Mouse (Mus musculus) kidney, embryonic 14.5 days (tissue): ENCODE results near the gene Mttp. TPM values are rescaled to one million over a fixed set of nuclear protein-coding genes. Genes with fewer than 3 reads are reported as not detected.

Source experiments
- ATAC-seq: fragments of 200-750 bp; cut with Nextera tagmentation; 2 replicates; pipeline ENCODE4 v1.8.0; 2017; ENCODE audit warnings: moderate number of reproducible peaks, mild to moderate bottlenecking, moderate TSS enrichment, moderate library complexity; ENCODE audit not compliant: low FRiP score, low TSS enrichment
- H3K27ac ChIP-seq: fragments of 300-500 bp; sonication (generic); 2 replicates; pipeline ENCODE4 v1.5.1; 2014; ENCODE audit warnings: low read depth, mild to moderate bottlenecking, low read length, moderate library complexity, mixed read lengths
- H3K27me3 ChIP-seq: fragments of 300-500 bp; sonication (generic); 2 replicates; pipeline ENCODE4 v1.6.1; 2014; ENCODE audit warnings: mild to moderate bottlenecking, low read length; ENCODE audit not compliant: control insufficient read depth, insufficient read depth
- H3K36me3 ChIP-seq: fragments of 300-500 bp; sonication (generic); 2 replicates; pipeline ENCODE4 v1.6.1; 2014; ENCODE audit warnings: low read length, mixed read lengths; ENCODE audit not compliant: control insufficient read depth, insufficient read depth
- H3K4me1 ChIP-seq: fragments of 300-500 bp; sonication (generic); 2 replicates; pipeline ENCODE4 v1.6.1; 2014; ENCODE audit warnings: low read length, mixed read lengths; ENCODE audit not compliant: control insufficient read depth, insufficient read depth
- H3K4me2 ChIP-seq: fragments of 300-500 bp; sonication (generic); replicated peaks from 2 replicates; pipeline ENCODE4 v1.6.1; 2014; ENCODE audit warnings: low read depth, mild to moderate bottlenecking, low read length
- H3K4me3 ChIP-seq: fragments of 300-500 bp; sonication (generic); 2 replicates; pipeline ENCODE4 v1.5.1; 2014; ENCODE audit warnings: mild to moderate bottlenecking, low read length
- H3K9ac ChIP-seq: fragments of 300-500 bp; sonication (generic); 2 replicates; pipeline ENCODE4 v1.6.1; 2014; ENCODE audit warnings: low read depth, mild to moderate bottlenecking, low read length, moderate library complexity
- H3K9me3 ChIP-seq: fragments of 300-500 bp; sonication (generic); 2 replicates; pipeline ENCODE4 v1.6.1; 2016; ENCODE audit warnings: low read length; ENCODE audit not compliant: control insufficient read depth
- WGBS: fragments of 180-500 bp; shearing (Covaris S2); extraction: QIAGEN DNeasy Blood & Tissue Kit; methylation state at CpG from one replicate; pipeline ENCODE4 v1.1.7; 2014; 5-methylcytosine and 5-hydroxymethylcytosine counted together
- polyA plus RNA-seq: library from polyadenylated mRNA; unstranded; fragments of >200 nt; fragmentation: Nextera tagmentation; extraction: Ambion mirVana; gene quantifications from 2 replicates; pipeline ENCODE4 v1.2.1, GENCODE M21; 2014

The Mttp gene
- polyA plus RNA-seq, 1 experiment from 2014 or later, result 7.6 TPM

- no peaks in the 10 kb centered on the region for H3K27me3 ChIP-seq
- no peak for ATAC-seq
- H3K9ac ChIP-seq, result no peak overlapping the region
- H3K4me1 ChIP-seq, result peaks cover 8% of the 10 kb centered on the region; the same call in 1 of the 2 replicates
- no peaks in the 10 kb centered on the region for H3K36me3 ChIP-seq
- WGBS, result 63% methylated on average over 10 of the region's 10 CpGs
- no peak overlapping the region for H3K4me2 ChIP-seq
- H3K9me3 ChIP-seq, result no peaks in the 10 kb centered on the region
- H3K4me3 ChIP-seq, result no peak overlapping the region
- no peak overlapping the region for H3K27ac ChIP-seq
Observed at GRCm38 (mm10) chr3:138123842-138124241, 20.9 kb downstream of the Mttp start.

- no peaks in the 10 kb centered on the region for H3K9me3 ChIP-seq
- no peaks in the 10 kb centered on the region for H3K27me3 ChIP-seq
- peaks cover 10% of the 10 kb centered on the region; the same call in 1 of the 2 replicates for H3K4me1 ChIP-seq
- 94% methylated on average over 2 of the region's 2 CpGs for WGBS
- H3K4me2 ChIP-seq, result no peak overlapping the region
- no peak overlapping the region for H3K4me3 ChIP-seq
- no peak for ATAC-seq
- H3K36me3 ChIP-seq, result no peaks in the 10 kb centered on the region
- no peak overlapping the region for H3K9ac ChIP-seq
- no peak overlapping the region for H3K27ac ChIP-seq
Observed at GRCm38 (mm10) chr3:138121461-138121860, 23.3 kb downstream of the Mttp start.

GRCm38 (mm10) chr3:138119444-138120105 is 25.2 kb downstream of the Mttp start:
- H3K27ac ChIP-seq, result no peak overlapping the region
- no peaks in the 10 kb centered on the region for H3K27me3 ChIP-seq
- H3K4me1 ChIP-seq, result 0 out of 2 replicates have a peak, but pooled peaks cover 3% of the 10 kb centered on the region
- H3K36me3 ChIP-seq, result no peaks in the 10 kb centered on the region
- H3K4me3 ChIP-seq, result no peak overlapping the region
- WGBS, result 90% methylated on average over 16 of the region's 16 CpGs
- H3K9ac ChIP-seq, result no peak overlapping the region
- no peaks in the 10 kb centered on the region for H3K9me3 ChIP-seq
- ATAC-seq, result no peak
- no peak overlapping the region for H3K4me2 ChIP-seq

GRCm38 (mm10) chr3:138118831-138119230 is 25.9 kb downstream of the Mttp start:
- Histone ChIP-seq H3K27ac (no peak overlapping the region), H3K4me3 (no peak overlapping the region), H3K4me1 (0 out of 2 replicates have a peak, but pooled peaks cover 3% of the 10 kb centered on the region), H3K36me3 (no peaks in the 10 kb centered on the region), H3K4me2 (no peak overlapping the region), H3K27me3 (no peaks in the 10 kb centered on the region), H3K9me3 (no peaks in the 10 kb centered on the region), H3K9ac (no peak overlapping the region)
- 64% methylated on average over 14 of the region's 14 CpGs for WGBS
- no peak for ATAC-seq

- H3K4me3 ChIP-seq, result no peak overlapping the region
- 0 out of 2 replicates have a peak, but pooled peaks cover 3% of the 10 kb centered on the region for H3K4me1 ChIP-seq
- H3K9ac ChIP-seq, result no peak overlapping the region
- ATAC-seq, result no peak
- no peaks in the 10 kb centered on the region for H3K36me3 ChIP-seq
- no peak overlapping the region for H3K4me2 ChIP-seq
- H3K27ac ChIP-seq, result no peak overlapping the region
- 59% methylated on average over 6 of the region's 6 CpGs for WGBS
- H3K27me3 ChIP-seq, result no peaks in the 10 kb centered on the region
- H3K9me3 ChIP-seq, result no peaks in the 10 kb centered on the region
Observed at GRCm38 (mm10) chr3:138118392-138118791, 26.4 kb downstream of the Mttp start.

GRCm38 (mm10) chr3:138116871-138117270 is 27.9 kb downstream of the Mttp start:
- Histone ChIP-seq H3K27ac (no peak overlapping the region), H3K36me3 (no peaks in the 10 kb centered on the region), H3K4me1 (0 out of 2 replicates have a peak, but pooled peaks cover 3% of the 10 kb centered on the region), H3K27me3 (no peaks in the 10 kb centered on the region), H3K9ac (no peak overlapping the region), H3K4me3 (no peak overlapping the region), H3K4me2 (no peak overlapping the region), H3K9me3 (no peaks in the 10 kb centered on the region)
- ATAC-seq, result no peak
- 89% methylated on average over 4 of the region's 4 CpGs for WGBS

GRCm38 (mm10) chr3:138114106-138114505 is 30.7 kb downstream of the Mttp start:
- 0 out of 2 replicates have a peak, but pooled peaks cover 3% of the 10 kb centered on the region for H3K4me1 ChIP-seq
- no peaks in the 10 kb centered on the region for H3K27me3 ChIP-seq
- no peaks in the 10 kb centered on the region for H3K36me3 ChIP-seq
- H3K4me3 ChIP-seq, result no peak overlapping the region
- WGBS, result 88% methylated on average over 17 of the region's 17 CpGs
- H3K27ac ChIP-seq, result no peak overlapping the region
- no peak overlapping the region for H3K9ac ChIP-seq
- no peaks in the 10 kb centered on the region for H3K9me3 ChIP-seq
- no peak overlapping the region for H3K4me2 ChIP-seq
- ATAC-seq, result no peak

- H3K36me3 ChIP-seq, result no peaks in the 10 kb centered on the region
- 91% methylated on average over 19 of the region's 19 CpGs for WGBS
- H3K9ac ChIP-seq, result no peak overlapping the region
- no peak overlapping the region for H3K4me2 ChIP-seq
- no peaks in the 10 kb centered on the region for H3K9me3 ChIP-seq
- no peak overlapping the region for H3K4me3 ChIP-seq
- ATAC-seq, result peak; percentile 16; the same call in 1 of the 2 replicates
- H3K27me3 ChIP-seq, result no peaks in the 10 kb centered on the region
- H3K27ac ChIP-seq, result no peak overlapping the region
- H3K4me1 ChIP-seq, result no peaks in the 10 kb centered on the region
Observed at GRCm38 (mm10) chr3:138110910-138111782, 33.6 kb downstream of the Mttp start.

GRCm38 (mm10) chr3:138106887-138107286 is 37.9 kb downstream of the Mttp start:
- H3K4me3 ChIP-seq, result no peak overlapping the region
- ATAC-seq, result no peak
- no peak overlapping the region for H3K9ac ChIP-seq
- 90% methylated on average over 10 of the region's 10 CpGs for WGBS
- no peaks in the 10 kb centered on the region for H3K4me1 ChIP-seq
- H3K27ac ChIP-seq, result no peak overlapping the region
- H3K9me3 ChIP-seq, result no peaks in the 10 kb centered on the region
- H3K36me3 ChIP-seq, result no peaks in the 10 kb centered on the region
- no peak overlapping the region for H3K4me2 ChIP-seq
- H3K27me3 ChIP-seq, result no peaks in the 10 kb centered on the region
